Mouse (Mus musculus) myocyte (in vitro differentiated cells): ENCODE data around the gene Figla.

Source experiments
- E2F4 ChIP-seq: IDR thresholded peaks from one replicate; pipeline ENCODE4 v1.6.1; 2011; ENCODE audit warnings: mild to moderate bottlenecking, control low read depth, moderate library complexity; ENCODE audit not compliant: insufficient read depth
- MYOD1 ChIP-seq, 3 experiments: IDR thresholded peaks; one replicate each; pipeline ENCODE4 v1.6.1; 2011; ENCODE audit warnings: control low read depth in 2 of 3, low read depth in 2 of 3, mild to moderate bottlenecking in 2 of 3, moderate library complexity in 1 of 3; ENCODE audit not compliant: insufficient read length in 2 of 3, control insufficient read depth in 1 of 3
- POLR2A ChIP-seq: IDR thresholded peaks from one replicate; pipeline ENCODE4 v1.6.1; 2011; ENCODE audit warnings: low read depth, mild to moderate bottlenecking, control low read depth, moderate library complexity; ENCODE audit not compliant: insufficient read length
- POLR2AphosphoS2 ChIP-seq: IDR thresholded peaks from one replicate; pipeline ENCODE4 v1.6.1; 2011; ENCODE audit warnings: low read depth, control low read depth; ENCODE audit not compliant: insufficient read length
- TCF3 ChIP-seq: IDR thresholded peaks from one replicate; pipeline ENCODE4 v1.6.1; 2011; ENCODE audit warnings: low read depth, control low read depth; ENCODE audit not compliant: insufficient read length
- USF1 ChIP-seq: IDR thresholded peaks from one replicate; pipeline ENCODE4 v1.6.1; 2011; ENCODE audit warnings: low read depth, mild to moderate bottlenecking, control low read depth, moderate library complexity

- TF ChIP-seq E2F4: no peak
- TF ChIP-seq POLR2A: no peak
- TF ChIP-seq MYOD1 (IDR thresholded peaks at IDR 0.05; ENCODE audit: control insufficient read depth in 1 of 3, insufficient read length in 2 of 3, low read depth in 2 of 3): no peak
- no peak for TF ChIP-seq USF1
- TF ChIP-seq POLR2AphosphoS2: no peak
- TF ChIP-seq TCF3: no peak
Measured at GRCm38 (mm10) chr6:86052556-86052955, 36.6 kb downstream of the Figla start.
